Mouse (Mus musculus): ENCODE results near the gene Olfr309.
"Not testable (repeated sequence)": the region's sequence is repeated elsewhere in the genome, so short reads cannot be mapped to it uniquely, and the experiment has no call there.

The Olfr309 gene

DNA sequence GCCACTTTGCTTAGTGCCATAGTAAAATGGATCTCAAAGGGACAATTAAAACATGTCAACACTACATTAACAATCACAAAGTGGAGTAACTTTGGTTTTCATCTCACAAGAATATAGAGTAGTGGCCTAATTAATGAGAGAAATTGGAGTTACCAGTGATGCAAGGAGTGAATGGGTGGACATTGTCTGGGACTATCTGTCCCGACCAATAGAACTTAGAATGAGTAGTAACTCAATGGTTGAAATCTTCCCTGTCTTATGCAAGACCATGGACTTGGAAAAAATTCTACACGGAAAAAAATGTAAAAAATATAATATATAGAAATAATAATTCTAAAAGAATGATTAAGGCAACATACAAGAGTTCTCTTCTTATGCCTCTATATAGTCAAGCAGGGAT, at the start of gene Olfr309:
Gene Olfr309, minus strand, starts transcription at position 101 of the 400 bp plus-strand sequence.
- ATAC-seq (ENCODE audit: low TSS enrichment): no peak

DNA sequence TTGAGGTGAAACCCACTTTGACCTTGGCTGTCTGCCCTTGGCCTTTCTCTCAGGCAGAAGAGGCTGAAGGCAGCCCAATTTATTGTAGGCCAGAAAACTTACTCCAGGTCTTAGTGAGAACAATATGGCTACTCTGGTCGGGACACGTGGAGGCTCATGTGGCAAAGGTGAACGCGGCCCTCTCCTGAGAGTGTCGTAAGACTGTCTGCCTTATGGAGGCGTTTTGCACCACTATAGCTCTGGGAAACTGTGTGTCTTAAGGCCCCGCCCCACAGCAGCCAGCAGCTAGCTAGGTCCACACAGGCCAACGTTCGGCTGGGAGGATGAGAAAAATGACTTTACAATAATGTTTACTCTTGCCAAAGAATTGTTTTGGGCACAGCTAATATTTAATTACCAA, 32.8 kb upstream of the Olfr309 start:
- ATAC-seq (ENCODE audit: low TSS enrichment): not testable (repeated sequence)

DNA sequence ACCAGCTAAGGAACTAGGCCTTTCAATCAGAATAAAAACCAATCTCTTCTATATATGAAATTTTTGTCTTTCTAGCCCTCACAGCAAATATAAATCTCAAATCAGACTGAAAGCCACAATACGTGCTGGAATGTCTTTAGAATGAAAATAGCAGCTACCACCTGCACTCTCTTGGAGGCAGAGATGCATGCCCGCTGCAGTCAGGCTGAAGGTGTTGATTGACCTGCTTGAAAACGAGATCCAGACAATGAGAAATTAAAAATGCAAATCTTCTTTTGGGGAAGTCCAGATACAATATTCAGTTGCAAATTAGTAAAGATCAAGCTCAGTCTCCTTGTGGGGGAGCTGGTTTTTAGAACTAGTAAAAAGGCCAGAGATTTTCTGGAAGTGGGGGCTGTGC, 30.7 kb upstream of the Olfr309 start:
- no peak for ATAC-seq (ENCODE audit: low TSS enrichment)

DNA sequence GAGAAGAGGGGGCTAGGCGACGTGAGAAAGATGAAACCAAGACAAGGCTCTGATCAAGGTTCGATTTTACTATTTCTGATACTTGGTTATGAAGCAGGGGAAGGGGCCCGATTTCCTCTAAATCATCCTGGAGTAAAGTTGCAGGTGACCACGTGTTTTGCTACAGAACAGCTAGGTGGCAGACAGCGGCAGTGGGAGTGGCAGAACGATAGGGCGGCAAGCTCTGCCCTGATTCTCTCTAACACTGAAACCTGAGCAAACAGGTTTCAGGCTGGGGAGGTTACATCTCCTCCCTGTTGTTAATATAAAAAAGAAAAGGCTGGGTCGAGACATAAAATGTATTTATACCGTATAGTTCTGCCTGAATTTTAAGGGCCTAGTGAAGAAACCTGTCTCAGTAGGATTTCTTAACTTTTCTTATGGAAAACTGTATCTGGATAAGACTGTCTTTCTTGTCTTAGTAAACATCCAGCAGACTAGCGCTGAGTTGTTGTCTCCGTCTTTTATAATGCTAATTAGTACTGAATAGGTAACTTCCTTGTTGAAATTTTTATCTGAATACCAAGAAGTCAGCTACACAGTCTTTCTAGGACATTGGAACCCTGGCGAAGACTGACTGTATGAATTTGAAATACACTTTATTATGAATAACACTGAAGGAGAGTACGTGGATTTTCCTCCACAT, 29.5 kb upstream of the Olfr309 start:
- ATAC-seq (ENCODE audit: low TSS enrichment): no peak

DNA sequence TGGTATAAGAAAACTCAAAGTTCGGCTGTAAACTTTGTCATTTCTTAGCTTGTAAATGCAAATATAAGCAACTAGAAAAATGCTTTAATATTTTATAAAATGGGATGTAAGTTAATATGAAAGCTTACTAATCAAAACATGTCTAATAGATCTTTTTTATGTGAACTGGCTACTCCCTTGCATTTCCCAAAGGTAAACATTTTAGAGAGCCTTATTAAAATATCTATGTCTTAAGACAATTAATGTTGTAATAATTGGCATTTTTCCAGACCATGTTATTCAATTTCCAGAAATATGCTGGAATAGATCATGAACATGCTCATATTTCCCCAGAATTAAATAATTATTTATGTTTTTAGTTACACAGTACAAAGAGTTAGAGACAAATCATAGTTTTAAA, 24.0 kb upstream of the Olfr309 start, which contains the start of gene Olfr307:
Gene Olfr307, minus strand, starts transcription at position 101 of the 400 bp plus-strand sequence.
- no peak for ATAC-seq (ENCODE audit: low TSS enrichment)

DNA sequence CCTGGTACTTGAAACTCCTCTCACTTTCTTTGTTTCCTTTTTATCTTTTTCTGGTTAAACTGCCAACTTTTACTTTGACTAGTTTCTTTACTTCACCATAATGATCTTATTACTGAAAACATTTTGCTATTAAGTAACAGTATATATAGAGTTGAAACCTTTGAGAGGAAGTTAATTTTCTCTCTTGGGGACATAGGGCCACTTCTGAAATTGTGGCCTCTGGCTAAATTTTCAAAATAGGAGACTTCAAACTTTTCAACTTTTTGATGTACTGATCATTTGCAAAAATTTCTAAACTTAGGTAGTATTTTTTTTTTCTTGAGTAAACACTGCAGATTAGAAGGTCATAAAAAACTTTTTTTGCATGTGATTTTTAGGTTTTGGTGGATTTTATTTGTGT, 12.0 kb upstream of the Olfr309 start, which contains the start of gene Olfr308:
Gene Olfr308, minus strand, starts transcription at position 101 of the 400 bp plus-strand sequence.
- ATAC-seq (ENCODE audit: low TSS enrichment): no peak

DNA sequence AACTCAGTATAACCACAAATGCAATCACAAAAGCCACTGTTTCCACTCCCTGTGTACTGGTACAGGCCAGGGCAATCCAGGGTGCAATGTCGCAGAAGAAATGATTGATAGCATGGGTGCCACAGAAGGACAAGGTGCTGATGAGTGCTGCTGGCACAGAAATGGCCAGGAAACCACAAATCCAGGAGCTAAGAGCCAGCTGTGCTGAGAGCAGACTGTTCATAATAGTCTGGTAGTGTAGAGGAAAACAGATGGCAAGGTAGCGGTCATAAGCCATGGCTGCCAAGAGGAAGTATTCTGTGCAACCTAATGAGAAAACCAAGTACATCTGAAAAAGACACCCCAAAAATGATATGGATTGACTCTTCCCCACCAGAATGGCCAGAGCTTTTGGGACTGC, 7.8 kb upstream of the Olfr309 start:
- ATAC-seq (ENCODE audit: low TSS enrichment): no peak

DNA sequence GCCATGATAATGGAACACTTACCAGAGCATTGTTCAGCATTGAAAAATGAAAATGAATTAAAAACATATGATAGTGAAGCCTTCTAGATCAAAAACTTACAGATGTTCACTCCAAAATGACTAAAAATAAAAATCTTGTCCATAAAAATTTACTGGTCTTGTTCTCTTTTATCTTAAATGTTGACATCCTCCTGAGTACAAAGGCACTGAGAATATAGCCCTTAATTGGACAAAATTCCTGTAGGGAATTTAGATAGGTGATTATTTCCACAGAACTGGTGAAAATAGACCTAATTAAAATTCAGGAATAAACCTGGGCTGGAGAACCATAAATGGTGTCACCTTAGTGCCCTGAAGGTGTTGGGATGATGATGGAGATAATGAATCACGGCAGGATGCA, 36.4 kb downstream of the Olfr309 start, which contains the start of gene Olfr310:
Gene Olfr310, minus strand, starts transcription at position 101 of the 400 bp plus-strand sequence.
- ATAC-seq (ENCODE audit: low TSS enrichment): no peak
